In the genomic region with DNA sequence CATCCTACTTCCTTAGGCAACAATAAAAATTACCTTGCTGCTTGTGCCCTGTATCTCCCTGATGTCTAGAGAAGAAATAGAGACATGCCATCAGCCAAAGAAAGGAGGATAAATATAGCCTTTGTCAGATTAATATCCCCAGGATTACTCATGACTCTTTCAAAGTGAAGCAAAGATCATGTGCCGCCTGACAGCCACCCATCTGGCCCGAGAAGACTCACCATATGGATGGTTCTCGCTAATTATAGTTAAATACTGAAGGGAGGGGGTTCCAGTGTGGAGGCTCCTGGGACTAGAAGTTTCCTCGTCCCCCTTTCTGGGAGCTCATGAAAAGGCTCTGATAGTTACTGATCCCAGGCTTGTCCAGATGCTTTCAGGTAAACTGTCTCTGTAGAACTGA, we compare ENCODE assay signal across 15 mouse cellular contexts.
DNase-seq lines count a peak whose midpoint lies in the region; TF ChIP-seq lines count a peak whose summit lies in the region.
"Had no signal": no experiment of that assay in that cellular context is flagged by ENCODE, and none has a peak within 500 bp of the region (broad histone marks: within the 10 kb centered on the region; RNA-seq: fewer than 3 reads in every experiment).

No protein-coding gene starts in this region.

- H3K4me1 ChIP-seq in limb, embryonic 10.5 days, result no peaks in the 10 kb centered on the region
- H3K4me1 ChIP-seq: heart, embryonic 10.5 days; kidney, embryonic 15.5 days; midbrain, embryonic 10.5 days had no signal

- no peak for TF ChIP-seq CTCF in brain, embryonic 14.5 days (IDR thresholded peaks at IDR 0.05; ENCODE audit: borderline replicate concordance, extremely low read depth, insufficient read depth, insufficient read length)
- no peak for TF ChIP-seq CTCF in layer of hippocampus, adult 2 months (conservative IDR thresholded peaks at IDR 0.05)

- peak; percentile 7 to 9 for DNase-seq in cerebellum, postnatal 36 days
- DNase-seq in cerebellum, adult 9-10 months, result no peak
- DNase-seq in brain, embryonic 14.5 days (ENCODE audit: low read depth), result peak; percentile 4
- DNase-seq in layer of hippocampus, adult 2 months (ENCODE audit: low spot score in 2 of 2), result peak; percentile 63 to 69
- DNase-seq in left cerebral cortex, postnatal 25 days (ENCODE audit: low spot score in 2 of 2), result peak; percentile 38 to 67
- no peak for DNase-seq in limb, embryonic 10.5 days (ENCODE audit: low spot score)
- no peak for DNase-seq in kidney, postnatal 14 days
- DNase-seq: adrenal gland, adult 8-10 months; heart, postnatal 36 days; lung, postnatal 10 days had no signal

- intact Hi-C loops in left cerebral cortex, postnatal 25 days (cut with DNase I), result no loop called here

- 85% methylated on average over 4 of the region's 4 CpGs for WGBS in limb, embryonic 10.5 days

- H3K9me3 ChIP-seq in limb, embryonic 10.5 days (replicated peaks), result no peaks in the 10 kb centered on the region
- H3K9me3 ChIP-seq: heart, embryonic 10.5 days; kidney, embryonic 15.5 days; midbrain, embryonic 10.5 days had no signal

- no peak for TF ChIP-seq POLR2A in brain, embryonic 14.5 days (IDR thresholded peaks at IDR 0.05; ENCODE audit: borderline replicate concordance, extremely low read depth, insufficient read depth, insufficient read length, poor library complexity, severe bottlenecking)

- no peaks in the 10 kb centered on the region for H3K36me3 ChIP-seq in limb, embryonic 10.5 days
- H3K36me3 ChIP-seq: heart, embryonic 10.5 days; kidney, embryonic 15.5 days; midbrain, embryonic 10.5 days had no signal

- H3K27me3 ChIP-seq in limb, embryonic 10.5 days (ENCODE audit: low read depth, poor library complexity, severe bottlenecking), result no peaks in the 10 kb centered on the region
- H3K27me3 ChIP-seq: kidney, embryonic 15.5 days had no signal

- H3K27ac ChIP-seq in layer of hippocampus, adult 2 months, result peak overlapping the region; percentile 4; the same call in 1 of the 2 replicates
- H3K27ac ChIP-seq in limb, embryonic 10.5 days, result no peak overlapping the region
- H3K27ac ChIP-seq: heart, embryonic 10.5 days; kidney, embryonic 15.5 days; liver, embryonic 14.5 days; midbrain, embryonic 10.5 days had no signal

- no peak overlapping the region for H3K4me3 ChIP-seq in layer of hippocampus, adult 2 months
- H3K4me3 ChIP-seq in limb, embryonic 10.5 days, result no peak overlapping the region
- H3K4me3 ChIP-seq: erythroblast, embryonic 14.5 days; heart, embryonic 10.5 days; kidney, embryonic 15.5 days; midbrain, embryonic 10.5 days had no signal

Comparison
In these comparisons a context has a peak if more than half of its experiments do, and no peak if none do; other contexts are left out.
1. DNase-seq: peak in cerebellum, postnatal 36 days (2 of 2), brain, embryonic 14.5 days (single experiment), layer of hippocampus, adult 2 months (2 of 2) and left cerebral cortex, postnatal 25 days (2 of 2); none in cerebellum, adult 9-10 months (single experiment), limb, embryonic 10.5 days (single experiment) and kidney, postnatal 14 days (single experiment).